Mouse (Mus musculus) gastrocnemius, postnatal 14 days (tissue): ENCODE data around the gene Vmo1. TPM values are rescaled to one million over a fixed set of nuclear protein-coding genes. Genes with fewer than 3 reads are reported as not detected.
A peak's percentile ranks its signal among the peaks of the same experiment; 100 is the strongest.
"Not testable (repeated sequence)": the region's sequence is repeated elsewhere in the genome, so short reads cannot be mapped to it uniquely, and the experiment has no call there.

ENCODE experiments used
- DNase-seq: peaks from one replicate; pipeline ENCODE4 v3.0.0; 2021; ENCODE audit warnings: mixed read lengths
- intact Hi-C: fragments of 180-260 bp; cut with DNase I; formaldehyde crosslinking; loops from one replicate; pipeline ENCODE4 v1.15.1; 2025; ENCODE audit warnings: low total_unique reads
- long read RNA-seq, 2 experiments: library from polyadenylated mRNA; stranded (forward); transcript quantifications; one replicate each; pipeline ENCODE4 v2.0.0; 2021
- total RNA-seq, 2 experiments: library from RNA; stranded (reverse); gene quantifications; 2 replicates each; pipeline ENCODE4 v1.2.3; 2021

Gene Vmo1
- not detected for total RNA-seq
- long read RNA-seq, experiment 1, result 0 reads
- long read RNA-seq, experiment 2, result 0 reads

DNA sequence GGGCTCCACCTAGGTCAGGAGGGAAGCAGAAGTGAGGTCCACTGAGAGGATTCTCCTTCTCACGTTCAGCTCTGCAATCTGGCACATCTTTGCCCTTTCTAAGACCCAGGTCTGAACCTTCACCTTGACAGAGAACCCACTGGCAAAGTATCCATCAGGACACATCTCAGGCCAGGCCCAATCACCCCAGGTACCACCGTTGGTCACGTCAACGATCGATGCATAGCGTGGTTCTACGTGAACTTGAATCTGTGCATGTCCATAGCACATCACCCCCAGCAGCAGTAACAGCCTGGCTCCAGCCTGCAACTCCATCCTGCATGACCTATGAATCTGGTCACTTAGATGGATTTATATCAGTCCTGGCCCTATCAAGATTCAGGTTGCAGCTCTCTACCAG, at the start of gene Vmo1:
Gene Vmo1, minus strand, starts transcription at position 329 of the 400 bp plus-strand sequence.
- intact Hi-C loops, result no loop called here
- DNase-seq, result no peak

DNA sequence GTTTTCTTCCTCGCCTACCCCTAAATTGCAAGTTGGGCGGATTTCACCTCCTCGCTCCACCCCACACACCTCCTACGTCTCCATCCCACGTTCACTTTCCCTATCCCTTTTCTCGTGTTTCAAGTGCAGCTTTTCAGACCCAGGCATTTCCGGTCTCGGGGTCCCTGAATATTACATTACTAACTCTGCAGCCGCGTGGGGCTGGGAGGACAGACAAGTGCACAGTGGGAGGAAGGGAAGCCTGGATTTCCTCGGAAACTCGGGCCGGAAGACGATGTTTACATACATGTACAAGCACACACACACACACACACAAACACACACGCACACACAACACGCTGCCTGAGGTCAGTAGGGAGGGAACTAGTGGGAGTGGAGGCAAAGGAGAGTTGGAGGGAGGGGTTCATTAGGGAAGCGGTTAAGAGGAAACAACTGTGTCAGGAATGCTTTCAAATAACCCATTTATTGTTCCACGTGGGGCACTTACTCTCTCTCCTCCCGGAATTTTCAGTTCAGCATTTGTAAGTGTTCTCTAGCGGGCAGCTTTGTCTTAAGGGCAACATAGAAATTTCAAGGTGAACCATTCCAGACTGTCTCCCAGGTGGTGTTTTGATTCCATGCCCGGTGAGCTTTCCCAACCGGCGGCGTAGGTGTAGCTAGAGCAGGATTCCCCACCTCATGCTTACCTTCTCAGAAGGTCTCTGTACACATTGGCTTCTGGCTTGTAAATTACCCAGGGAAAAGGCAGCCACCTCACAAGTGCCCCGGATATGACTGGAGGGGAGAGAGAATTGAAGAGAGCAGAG, 49.3 kb upstream of the Vmo1 start:
- no peak for DNase-seq
- intact Hi-C loops, result loop anchor here (5.0 kb wide), 1 partner anchor 39 kb away; no protein-coding TSS in a partner anchor

DNA sequence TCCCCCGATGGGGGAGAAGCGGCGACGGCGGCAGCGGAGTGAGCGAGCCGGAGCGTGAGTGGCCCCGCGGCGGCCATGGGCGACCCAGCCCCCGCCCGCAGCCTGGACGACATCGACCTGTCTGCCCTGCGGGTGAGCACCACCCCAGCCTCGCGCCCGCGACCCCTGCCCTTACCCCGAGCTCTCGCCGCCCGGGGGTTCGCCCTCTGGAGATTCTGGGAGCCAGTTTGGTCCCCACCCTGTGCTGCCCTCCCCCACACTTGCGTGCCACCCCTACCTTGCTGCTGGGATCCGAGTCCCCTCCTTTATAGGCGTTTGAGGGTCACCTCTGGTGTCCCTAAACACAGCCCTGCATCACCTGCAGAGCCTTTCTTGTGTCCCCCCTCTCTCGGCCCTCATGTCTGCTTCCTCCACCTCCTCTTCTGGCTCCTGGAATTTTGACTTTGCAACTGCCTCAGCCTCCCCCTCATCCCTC, 48.6 kb upstream of the Vmo1 start:
- no peak for DNase-seq
- intact Hi-C loops, result loop anchor here (5.0 kb wide), 1 partner anchor 39 kb away; no protein-coding TSS in a partner anchor

DNA sequence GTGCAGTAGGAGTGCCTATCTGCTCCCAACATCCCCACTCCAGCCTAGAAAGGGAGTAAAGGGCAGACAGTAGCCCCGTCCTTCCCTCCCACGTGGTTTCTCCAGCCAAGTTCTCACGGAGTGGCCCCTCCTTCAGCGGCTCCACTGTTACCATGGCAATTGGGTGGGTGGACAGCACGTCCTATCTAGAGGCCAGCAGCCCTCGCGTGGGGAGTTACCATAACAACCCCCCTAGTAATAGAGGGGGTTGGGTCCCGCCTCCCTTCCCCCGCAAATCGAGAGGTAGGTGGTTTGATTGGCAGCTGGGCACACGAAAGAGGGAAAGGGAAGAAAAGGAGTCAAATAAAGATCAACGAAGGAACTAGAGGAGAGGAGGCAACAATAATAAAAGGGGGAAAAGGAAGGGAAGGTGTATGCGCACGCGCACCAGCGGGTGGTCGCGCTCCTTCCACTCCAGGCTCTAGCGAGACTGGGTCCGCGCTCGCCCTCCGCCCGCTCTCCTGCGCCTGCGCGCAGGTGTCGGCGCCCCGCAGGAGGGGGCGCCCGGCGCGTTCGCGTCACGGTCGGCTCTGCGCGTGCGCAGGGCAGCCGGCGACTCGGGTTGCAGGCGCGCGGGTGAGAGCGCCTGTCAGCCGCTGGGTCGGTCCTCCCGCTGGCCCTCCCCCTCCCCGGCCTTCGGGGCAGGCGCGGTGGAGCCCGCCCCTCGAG, 48.0 kb upstream of the Vmo1 start, which contains the start of gene Mink1:
Gene Mink1, plus strand, starts transcription at position 595 of the 708 bp plus-strand sequence.
- intact Hi-C loops, result loop anchor here (5.0 kb wide), 1 partner anchor 40 kb away; no protein-coding TSS in a partner anchor

DNA sequence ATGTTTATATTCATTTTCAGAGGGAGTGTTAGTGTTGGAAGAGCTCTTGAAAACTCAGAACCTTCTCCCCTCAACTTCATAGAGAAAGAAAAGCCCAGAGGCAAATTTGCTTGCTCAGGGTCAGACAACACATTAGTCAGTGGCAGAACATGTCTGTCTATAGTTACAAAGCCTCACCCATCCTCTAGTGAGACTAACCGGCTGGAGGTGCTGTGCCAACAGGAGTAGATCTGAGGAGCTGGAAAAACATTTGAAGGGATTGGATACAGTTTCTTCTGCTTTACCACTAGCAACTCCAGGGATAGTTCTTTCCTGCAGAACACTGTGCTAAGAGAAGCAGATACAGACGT, 47.5 kb upstream of the Vmo1 start:
- intact Hi-C loops, result loop anchor here (5.0 kb wide), 1 partner anchor 40 kb away; no protein-coding TSS in a partner anchor
- DNase-seq, result no peak

More for the DNA sequence above, 48.0 kb upstream of the Vmo1 start, which contains the start of gene Mink1:
- DNase-seq, result peak; percentile 91

DNA sequence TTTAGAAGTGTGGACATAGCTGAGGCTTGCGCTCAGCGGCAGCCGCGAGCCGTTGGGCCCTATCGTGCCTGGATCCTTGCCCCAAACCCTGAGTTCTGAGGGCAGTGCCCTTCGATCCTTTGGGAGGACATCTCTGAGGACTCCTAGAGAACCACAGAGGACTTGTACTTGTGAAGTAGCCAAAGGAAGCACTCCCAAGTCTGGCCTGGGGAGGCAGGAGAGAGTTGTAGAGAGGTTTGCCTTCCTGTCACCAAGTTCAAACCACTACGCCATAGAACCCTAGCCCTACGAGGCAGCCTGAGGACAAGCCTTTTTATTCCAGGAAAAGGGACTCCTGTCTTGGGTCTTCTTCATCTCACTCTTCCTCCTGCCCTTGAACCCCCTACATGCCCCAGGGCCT, 43.1 kb upstream of the Vmo1 start:
- intact Hi-C loops, result no loop called here

DNA sequence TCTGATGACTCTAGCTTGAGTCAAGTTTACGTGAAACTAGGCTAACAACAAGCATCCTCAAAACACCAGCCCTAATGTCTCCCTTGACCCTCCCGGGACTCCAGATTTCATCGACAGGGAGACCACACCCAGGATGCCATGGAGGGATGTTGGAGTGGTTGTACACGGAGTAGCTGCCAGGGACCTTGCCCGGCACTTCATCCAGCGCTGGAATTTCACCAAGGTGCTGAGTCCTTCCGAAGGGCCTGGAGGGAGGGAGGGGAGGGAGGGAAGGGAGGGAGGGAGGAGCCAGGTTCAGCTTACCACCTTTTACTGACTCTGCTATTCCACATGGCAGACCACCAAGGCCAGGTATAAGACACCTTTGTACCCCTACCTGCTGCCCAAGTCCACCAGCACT, 39.5 kb upstream of the Vmo1 start:
- intact Hi-C loops, result no loop called here

More for the DNA sequence above, 43.1 kb upstream of the Vmo1 start:
- DNase-seq, result no peak

DNA sequence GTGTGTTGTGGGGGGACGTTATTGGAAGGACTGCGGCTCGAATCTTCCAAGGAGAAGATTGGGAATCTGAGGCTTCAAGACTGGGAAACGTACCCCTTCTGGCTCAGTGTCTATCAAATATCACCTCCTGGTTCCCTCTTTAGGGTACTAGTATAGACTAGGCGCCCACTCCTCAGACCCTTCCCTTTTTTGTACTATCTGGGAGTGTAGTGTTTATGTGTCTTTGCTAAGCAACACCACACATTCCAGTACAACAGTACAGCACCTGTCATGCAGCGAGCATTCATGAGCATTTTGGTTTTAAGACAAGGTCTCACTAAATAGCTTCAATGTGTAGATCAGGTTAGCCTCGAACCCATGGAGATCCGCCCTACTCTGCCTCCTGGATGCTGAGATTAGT, 37.1 kb upstream of the Vmo1 start:
- intact Hi-C loops, result no loop called here
- no peak for DNase-seq

More for the DNA sequence above, 39.5 kb upstream of the Vmo1 start:
- no peak for DNase-seq

DNA sequence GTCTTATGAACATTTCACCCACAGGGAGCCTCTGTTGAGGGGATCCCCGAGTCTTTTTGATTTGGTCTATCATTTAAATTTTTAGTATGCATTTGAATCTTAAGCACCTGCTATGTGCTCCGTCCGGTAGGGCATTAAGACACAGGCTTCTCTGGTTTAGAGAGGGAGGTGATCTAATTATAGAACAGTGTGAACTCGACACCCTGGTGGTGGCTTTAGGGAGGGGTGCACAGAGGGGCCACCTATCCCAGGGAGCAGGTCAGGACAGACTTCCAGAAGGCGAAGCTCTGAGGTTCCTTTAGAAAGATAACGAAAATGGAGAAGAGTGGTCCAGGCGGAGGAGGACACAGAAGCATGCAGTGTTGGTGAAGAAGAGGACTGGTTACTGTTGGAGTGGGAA, 30.1 kb upstream of the Vmo1 start:
- intact Hi-C loops, result no loop called here
- DNase-seq, result no peak

DNA sequence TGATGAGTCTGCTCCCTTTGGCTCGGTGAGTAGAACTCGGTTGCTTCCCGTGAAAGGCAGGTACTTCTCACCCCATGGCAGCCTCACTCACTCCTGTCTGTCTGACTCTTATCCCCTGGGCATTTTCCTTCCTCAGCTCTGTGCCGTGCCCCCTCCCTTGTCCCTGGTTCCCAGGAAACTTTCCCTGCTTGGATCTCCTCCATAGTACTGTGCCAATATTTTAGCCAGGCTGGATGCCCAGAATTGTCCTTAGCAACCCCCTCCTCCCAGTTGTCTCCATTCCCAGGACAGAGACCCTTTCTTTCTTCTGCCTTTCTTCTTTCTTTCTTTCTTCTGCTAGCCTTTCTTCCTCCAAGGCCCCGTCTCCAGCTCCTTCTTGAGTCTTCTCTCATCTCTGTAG, 27.0 kb upstream of the Vmo1 start:
- DNase-seq, result no peak
- intact Hi-C loops, result no loop called here

DNA sequence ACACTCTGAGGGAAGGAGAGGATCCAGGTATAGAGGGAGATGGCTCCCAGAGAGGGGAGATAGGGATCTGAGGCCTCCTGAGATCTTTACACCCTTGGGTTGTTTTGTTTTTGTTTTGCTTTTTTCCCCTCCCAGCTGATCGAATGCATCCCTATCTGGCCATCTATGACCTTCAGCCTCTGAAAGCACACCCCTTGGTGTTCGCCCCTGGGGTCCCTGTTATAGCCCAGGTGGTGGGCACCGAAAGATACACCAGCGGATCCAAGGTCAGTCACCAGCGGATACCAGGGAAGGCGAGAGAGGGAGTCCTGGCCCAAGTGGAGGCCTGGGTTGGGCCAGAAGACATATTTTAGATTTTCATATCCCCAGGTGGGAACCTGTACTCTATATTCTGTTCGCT, 26.5 kb upstream of the Vmo1 start:
- no peak for DNase-seq
- intact Hi-C loops, result no loop called here

DNA sequence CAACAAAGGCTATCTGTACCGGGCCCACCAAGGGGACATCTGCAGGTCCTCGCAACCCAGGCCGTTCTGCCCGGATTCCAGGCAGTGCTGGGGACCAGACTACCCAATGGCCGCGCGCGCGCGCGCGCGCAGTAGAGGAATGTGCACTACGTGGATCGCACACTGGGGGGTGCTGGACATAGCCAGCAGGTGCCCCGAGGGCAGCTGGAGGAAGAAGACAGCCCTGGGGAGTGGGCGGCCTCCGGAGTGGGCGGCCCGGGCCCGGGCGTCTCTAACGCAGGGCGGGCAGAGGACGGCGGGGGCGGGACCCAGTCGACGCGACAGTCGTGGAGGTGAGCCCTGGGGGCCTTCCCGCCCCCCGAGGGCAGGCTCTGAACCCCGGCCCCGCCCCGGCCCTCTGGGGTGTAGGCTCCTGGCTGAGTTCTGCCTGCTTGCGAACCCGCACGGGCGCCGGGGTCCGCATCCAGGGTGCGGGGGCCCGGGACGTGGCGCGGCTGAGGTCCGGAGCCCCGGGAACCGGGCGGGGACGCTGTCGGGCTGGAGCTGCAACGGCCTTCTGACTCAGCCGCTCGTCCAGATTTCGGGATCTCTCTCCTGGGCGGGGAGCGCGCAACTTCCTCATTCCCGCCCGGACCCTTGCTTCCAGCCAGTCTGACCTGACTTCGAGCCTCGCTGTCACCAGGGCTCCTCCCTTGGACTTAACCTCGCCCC, 25.6 kb upstream of the Vmo1 start, which contains the start of gene Pld2:
Gene Pld2, plus strand, starts transcription at position 188 of the 711 bp plus-strand sequence.
- intact Hi-C loops, result no loop called here

DNA sequence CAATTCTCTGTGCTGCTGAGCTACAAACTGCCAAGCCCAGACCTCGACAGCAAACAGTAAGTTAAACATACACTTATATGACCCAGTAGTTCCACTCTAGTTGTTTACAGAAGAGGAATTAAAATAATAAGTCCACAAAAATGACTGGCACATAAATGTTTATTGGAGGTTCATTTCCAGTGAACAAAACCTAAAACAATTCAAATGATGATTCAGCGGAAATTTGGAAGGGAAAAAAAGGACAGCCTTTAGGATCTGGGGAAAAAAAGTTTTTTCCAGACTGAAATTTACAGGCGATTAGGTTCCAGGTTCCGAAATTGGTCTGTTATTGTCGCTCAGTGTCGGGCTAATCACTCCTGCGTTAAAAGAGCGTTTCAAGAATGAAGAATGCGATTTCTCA, 25.0 kb upstream of the Vmo1 start:
- intact Hi-C loops, result no loop called here
- DNase-seq, result no peak

More for the DNA sequence above, 25.6 kb upstream of the Vmo1 start, which contains the start of gene Pld2:
- peak; percentile 90 for DNase-seq

DNA sequence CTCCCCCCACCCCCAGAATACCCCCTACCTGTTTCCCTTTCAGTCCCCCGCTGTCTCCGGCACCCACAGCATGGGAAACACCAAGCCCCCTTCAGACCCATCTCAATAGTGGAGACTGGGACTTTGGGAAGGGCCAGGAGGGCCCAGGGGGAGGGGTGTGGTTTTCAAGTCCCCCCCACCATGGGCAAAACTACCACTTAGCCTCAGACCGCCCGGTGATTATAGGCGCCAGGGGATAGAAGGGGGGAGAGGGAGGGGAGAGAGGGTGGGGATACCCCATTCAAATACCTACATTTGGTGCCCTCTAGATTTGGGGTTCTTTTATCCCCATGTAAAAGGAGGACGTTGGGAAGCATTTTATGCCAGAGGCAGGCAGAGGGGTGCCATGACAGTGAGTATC, 18.4 kb upstream of the Vmo1 start, which contains the start of gene Gm40193:
Gene Gm40193, minus strand, starts transcription at position 101 of the 400 bp plus-strand sequence.
- DNase-seq, result no peak
- intact Hi-C loops, result loop anchor here (5.0 kb wide), 1 partner anchor 74 kb away; no protein-coding TSS in a partner anchor

DNA sequence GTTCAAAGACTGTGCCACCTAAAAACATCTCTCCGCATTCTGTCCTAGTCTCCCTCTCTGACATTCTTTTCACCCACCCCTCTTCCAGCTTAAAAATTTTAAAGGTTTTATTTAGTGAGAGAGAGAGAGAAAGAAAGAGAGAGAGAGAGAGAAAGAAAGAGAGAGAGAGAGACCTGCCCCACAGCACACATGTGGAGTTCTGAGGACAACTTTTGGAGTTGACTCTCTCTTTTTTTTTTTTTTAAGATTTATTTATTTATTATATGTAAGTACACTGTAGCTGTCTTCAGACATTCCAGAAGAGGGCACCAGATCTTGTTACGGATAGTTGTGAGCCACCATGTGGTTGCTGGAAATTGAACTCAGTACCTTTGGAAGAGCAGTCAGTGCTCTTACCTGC, 16.6 kb upstream of the Vmo1 start:
- DNase-seq, result not testable (repeated sequence)
- intact Hi-C loops, result loop anchor here (5.0 kb wide), 1 partner anchor 76 kb away; no protein-coding TSS in a partner anchor

DNA sequence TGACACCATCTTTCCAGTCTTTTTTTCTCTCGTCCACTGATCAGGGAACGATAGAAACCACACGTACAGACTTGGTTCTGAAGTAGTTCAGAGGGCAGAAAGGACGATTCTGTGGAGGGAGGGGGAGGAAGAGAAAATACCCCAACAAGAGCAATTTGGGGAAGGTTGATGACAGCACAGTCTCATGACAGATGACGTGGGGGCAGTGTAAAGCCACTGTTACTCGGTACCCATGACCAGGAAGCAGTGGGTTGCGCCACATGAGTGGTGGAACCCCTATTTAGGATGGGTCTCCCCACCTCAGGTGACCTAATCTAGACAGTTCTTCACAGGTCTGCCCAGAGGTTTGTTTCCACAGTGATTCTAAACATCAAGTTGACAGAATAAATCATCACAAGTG, 14.2 kb upstream of the Vmo1 start:
- intact Hi-C loops, result no loop called here
- DNase-seq, result no peak

DNA sequence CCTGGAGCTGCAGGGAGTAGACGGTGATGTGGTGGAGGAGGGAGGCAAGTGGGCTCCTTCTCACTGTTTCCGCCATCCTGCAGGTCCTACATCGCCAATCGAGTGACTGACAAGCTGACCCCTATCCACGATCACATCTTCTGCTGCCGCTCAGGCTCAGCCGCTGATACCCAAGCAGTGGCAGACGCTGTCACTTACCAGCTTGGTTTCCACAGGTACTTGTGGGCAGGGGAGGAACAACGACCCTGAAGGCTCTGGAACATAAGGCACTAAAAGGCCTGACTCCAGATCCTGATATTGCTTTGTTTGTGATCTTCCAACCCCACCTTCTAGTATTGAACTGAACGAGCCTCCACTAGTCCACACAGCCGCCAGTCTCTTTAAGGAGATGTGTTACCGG, 11.8 kb upstream of the Vmo1 start:
- intact Hi-C loops, result no loop called here
- no peak for DNase-seq

DNA sequence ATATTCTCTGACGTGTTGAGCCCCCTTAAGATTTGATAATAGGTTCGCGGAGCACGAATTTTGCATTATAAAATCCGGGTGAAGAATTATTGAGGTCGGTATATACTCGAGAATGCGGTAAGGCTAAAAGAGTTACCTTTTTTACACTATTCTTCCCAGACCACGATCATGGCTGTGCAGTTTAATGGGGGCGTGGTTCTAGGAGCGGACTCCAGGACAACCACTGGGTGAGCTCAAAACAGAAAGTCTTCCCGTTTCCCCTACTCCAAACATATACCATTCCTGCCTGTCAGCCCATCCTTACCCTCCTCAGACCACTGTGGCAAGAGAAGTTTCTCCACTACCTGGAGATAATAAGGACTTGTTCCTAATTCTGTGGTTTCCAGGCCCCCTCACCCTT, 11.3 kb upstream of the Vmo1 start:
- DNase-seq, result no peak
- intact Hi-C loops, result no loop called here

DNA sequence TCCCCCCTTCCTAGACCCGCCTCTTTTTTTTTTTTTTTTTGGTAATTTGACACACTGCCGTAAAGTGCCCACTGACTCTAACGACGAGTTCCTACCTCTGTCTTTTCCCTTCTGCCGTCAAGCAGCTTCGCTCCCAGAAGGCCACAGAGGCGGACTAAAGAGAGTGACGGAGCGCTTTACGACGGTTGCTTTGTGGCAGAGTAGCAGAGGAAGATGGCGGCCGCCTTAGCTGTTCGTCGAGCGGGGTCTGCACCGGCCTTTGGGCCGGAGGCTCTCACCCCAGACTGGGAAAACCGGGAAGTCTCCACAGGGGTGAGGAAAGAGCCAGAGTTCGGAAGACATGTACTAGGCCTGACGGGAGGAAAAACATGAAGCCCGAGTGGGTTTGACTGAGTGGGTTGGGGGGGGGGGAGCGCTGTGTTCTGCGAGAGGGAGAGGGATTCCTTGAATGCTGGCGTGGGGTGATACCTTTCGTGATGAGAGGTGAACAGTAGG, 10.8 kb upstream of the Vmo1 start, which contains the start of gene Psmb6:
Gene Psmb6, plus strand, starts transcription at position 184 of the 495 bp plus-strand sequence.
- intact Hi-C loops, result no loop called here
- DNase-seq, result peak; percentile 89
